Mouse (Mus musculus): ENCODE measurements around the gene Ppp1r9b. TPM values are rescaled to one million over a fixed set of nuclear protein-coding genes. Genes with fewer than 3 reads are reported as not detected.
A peak's percentile ranks its signal among the peaks of the same experiment; 100 is the strongest.

Gene Ppp1r9b
- polyA plus RNA-seq, 1 experiment from 2014 or later = 16.2 TPM

GRCm38 (mm10) chr11:95011416-95011815, 20.6 kb downstream of the Ppp1r9b start:
- Histone ChIP-seq H3K4me3 (ENCODE audit: low read depth, low read length) (peak overlapping the region; percentile 76), H3K4me2 (replicated peaks; ENCODE audit: low read depth, low read length) (peak overlapping the region; percentile 74), H3K27ac (ENCODE audit: low read depth, low read length) (no peak overlapping the region), H3K4me1 (replicated peaks; ENCODE audit: control insufficient read depth, insufficient read depth, low read length) (0 out of 2 replicates have a peak, but pooled peaks cover 10% of the 10 kb centered on the region), H3K9me3 (ENCODE audit: control insufficient read depth, low read length) (no peaks in the 10 kb centered on the region), H3K9ac (ENCODE audit: low read depth, low read length) (peak overlapping the region; percentile 58; the same call in 1 of the 2 replicates), H3K36me3 (ENCODE audit: control insufficient read depth, insufficient read depth, low read length) (peaks cover 3% of the 10 kb centered on the region; the same call in 1 of the 2 replicates), H3K27me3 (ENCODE audit: control insufficient read depth, insufficient read depth, low read length) (no peaks in the 10 kb centered on the region)
- ATAC-seq (ENCODE audit: low FRiP score) = no peak
- 48% methylated on average over 1 of the region's 1 CpGs for WGBS
- DNase-seq (ENCODE audit: low spot score) = no peak

GRCm38 (mm10) chr11:95012075-95012474, 21.2 kb downstream of the Ppp1r9b start:
- no peaks in the 10 kb centered on the region for H3K9me3 ChIP-seq (ENCODE audit: control insufficient read depth, low read length)
- H3K4me3 ChIP-seq (ENCODE audit: low read depth, low read length) = peak overlapping the region; percentile 76
- peak overlapping the region; percentile 74 for H3K4me2 ChIP-seq (replicated peaks; ENCODE audit: low read depth, low read length)
- ATAC-seq (ENCODE audit: low FRiP score) = no peak
- peaks cover 4% of the 10 kb centered on the region; the same call in 1 of the 2 replicates for H3K36me3 ChIP-seq (ENCODE audit: control insufficient read depth, insufficient read depth, low read length)
- no peaks in the 10 kb centered on the region for H3K27me3 ChIP-seq (ENCODE audit: control insufficient read depth, insufficient read depth, low read length)
- H3K4me1 ChIP-seq (replicated peaks; ENCODE audit: control insufficient read depth, insufficient read depth, low read length) = 0 out of 2 replicates have a peak, but pooled peaks cover 6% of the 10 kb centered on the region
- 0 out of 2 replicates have a peak overlapping the region, but pooled peaks have one; percentile 58 for H3K9ac ChIP-seq (ENCODE audit: low read depth, low read length)
- WGBS = 67% methylated on average over 3 of the region's 3 CpGs
- no peak for DNase-seq (ENCODE audit: low spot score)
- no peak overlapping the region for H3K27ac ChIP-seq (ENCODE audit: low read depth, low read length)

- Histone ChIP-seq H3K9ac (ENCODE audit: low read depth, low read length) (no peak overlapping the region), H3K27me3 (ENCODE audit: control insufficient read depth, insufficient read depth, low read length) (no peaks in the 10 kb centered on the region), H3K4me2 (replicated peaks; ENCODE audit: low read depth, low read length) (peak overlapping the region; percentile 74), H3K36me3 (ENCODE audit: control insufficient read depth, insufficient read depth, low read length) (peaks cover 5% of the 10 kb centered on the region; the same call in 1 of the 2 replicates), H3K4me3 (ENCODE audit: low read depth, low read length) (no peak overlapping the region), H3K27ac (ENCODE audit: low read depth, low read length) (no peak overlapping the region), H3K9me3 (ENCODE audit: control insufficient read depth, low read length) (no peaks in the 10 kb centered on the region), H3K4me1 (replicated peaks; ENCODE audit: control insufficient read depth, insufficient read depth, low read length) (0 out of 2 replicates have a peak, but pooled peaks cover 5% of the 10 kb centered on the region)
- DNase-seq (ENCODE audit: low spot score) (no peak), ATAC-seq (ENCODE audit: low FRiP score) (no peak)
- WGBS = 49% methylated on average over 3 of the region's 3 CpGs
Observed at GRCm38 (mm10) chr11:95012487-95012886, 21.7 kb downstream of the Ppp1r9b start.

- ATAC-seq (ENCODE audit: low FRiP score) = no peak
- H3K4me2 ChIP-seq (replicated peaks; ENCODE audit: low read depth, low read length) = no peak overlapping the region
- H3K27ac ChIP-seq (ENCODE audit: low read depth, low read length) = no peak overlapping the region
- DNase-seq (ENCODE audit: low spot score) = no peak
- no peaks in the 10 kb centered on the region for H3K27me3 ChIP-seq (ENCODE audit: control insufficient read depth, insufficient read depth, low read length)
- 0 out of 2 replicates have a peak, but pooled peaks cover 7% of the 10 kb centered on the region for H3K4me1 ChIP-seq (replicated peaks; ENCODE audit: control insufficient read depth, insufficient read depth, low read length)
- H3K36me3 ChIP-seq (ENCODE audit: control insufficient read depth, insufficient read depth, low read length) = peaks cover 11% of the 10 kb centered on the region; the same call in 1 of the 2 replicates
- H3K9me3 ChIP-seq (ENCODE audit: control insufficient read depth, low read length) = no peaks in the 10 kb centered on the region
- 78% methylated on average over 3 of the region's 3 CpGs for WGBS
- no peak overlapping the region for H3K4me3 ChIP-seq (ENCODE audit: low read depth, low read length)
- no peak overlapping the region for H3K9ac ChIP-seq (ENCODE audit: low read depth, low read length)
Observed at GRCm38 (mm10) chr11:95015484-95015883, 24.6 kb downstream of the Ppp1r9b start.

GRCm38 (mm10) chr11:95022237-95022992, 31.6 kb downstream of the Ppp1r9b start:
- 0 out of 2 replicates have a peak, but pooled peaks cover 2% of the 10 kb centered on the region for H3K4me1 ChIP-seq (replicated peaks; ENCODE audit: control insufficient read depth, insufficient read depth, low read length)
- H3K4me2 ChIP-seq (replicated peaks; ENCODE audit: low read depth, low read length) = no peak overlapping the region
- ATAC-seq (ENCODE audit: low FRiP score) (no peak), DNase-seq (ENCODE audit: low spot score) (no peak)
- H3K4me3 ChIP-seq (ENCODE audit: low read depth, low read length) = no peak overlapping the region
- 82% methylated on average over 10 of the region's 10 CpGs for WGBS
- H3K27me3 ChIP-seq (ENCODE audit: control insufficient read depth, insufficient read depth, low read length) = no peaks in the 10 kb centered on the region
- H3K9me3 ChIP-seq (ENCODE audit: control insufficient read depth, low read length) = no peaks in the 10 kb centered on the region
- H3K27ac ChIP-seq (ENCODE audit: low read depth, low read length) = no peak overlapping the region
- H3K9ac ChIP-seq (ENCODE audit: low read depth, low read length) = no peak overlapping the region
- peaks cover 11% of the 10 kb centered on the region for H3K36me3 ChIP-seq (ENCODE audit: control insufficient read depth, insufficient read depth, low read length)

GRCm38 (mm10) chr11:95023481-95023880, 32.6 kb downstream of the Ppp1r9b start:
- 93% methylated on average over 9 of the region's 9 CpGs for WGBS
- peaks cover 11% of the 10 kb centered on the region for H3K36me3 ChIP-seq (ENCODE audit: control insufficient read depth, insufficient read depth, low read length)

GRCm38 (mm10) chr11:95024439-95025184, 33.8 kb downstream of the Ppp1r9b start:
- DNase-seq (ENCODE audit: low spot score) = no peak
- no peaks in the 10 kb centered on the region for H3K27me3 ChIP-seq (ENCODE audit: control insufficient read depth, insufficient read depth, low read length)
- H3K27ac ChIP-seq (ENCODE audit: low read depth, low read length) = no peak overlapping the region
- no peak for ATAC-seq (ENCODE audit: low FRiP score)
- no peaks in the 10 kb centered on the region for H3K9me3 ChIP-seq (ENCODE audit: control insufficient read depth, low read length)
- H3K4me3 ChIP-seq (ENCODE audit: low read depth, low read length) = no peak overlapping the region
- H3K4me1 ChIP-seq (replicated peaks; ENCODE audit: control insufficient read depth, insufficient read depth, low read length) = 0 out of 2 replicates have a peak, but pooled peaks cover 2% of the 10 kb centered on the region
- H3K36me3 ChIP-seq (ENCODE audit: control insufficient read depth, insufficient read depth, low read length) = peaks cover 11% of the 10 kb centered on the region
- 68% methylated on average over 29 of the region's 29 CpGs for WGBS
- no peak overlapping the region for H3K9ac ChIP-seq (ENCODE audit: low read depth, low read length)
- H3K4me2 ChIP-seq (replicated peaks; ENCODE audit: low read depth, low read length) = no peak overlapping the region

More at GRCm38 (mm10) chr11:95023481-95023880, 32.6 kb downstream of the Ppp1r9b start:
- Histone ChIP-seq H3K27me3 (ENCODE audit: control insufficient read depth, insufficient read depth, low read length) (no peaks in the 10 kb centered on the region), H3K27ac (ENCODE audit: low read depth, low read length) (no peak overlapping the region), H3K4me2 (replicated peaks; ENCODE audit: low read depth, low read length) (no peak overlapping the region), H3K4me3 (ENCODE audit: low read depth, low read length) (no peak overlapping the region), H3K9me3 (ENCODE audit: control insufficient read depth, low read length) (no peaks in the 10 kb centered on the region), H3K4me1 (replicated peaks; ENCODE audit: control insufficient read depth, insufficient read depth, low read length) (0 out of 2 replicates have a peak, but pooled peaks cover 2% of the 10 kb centered on the region), H3K9ac (ENCODE audit: low read depth, low read length) (no peak overlapping the region)
- ATAC-seq (ENCODE audit: low FRiP score) = no peak
- DNase-seq (ENCODE audit: low spot score) = no peak

- H3K9me3 ChIP-seq (ENCODE audit: control insufficient read depth, low read length) = no peaks in the 10 kb centered on the region
- H3K4me1 ChIP-seq (replicated peaks; ENCODE audit: control insufficient read depth, insufficient read depth, low read length) = no peaks in the 10 kb centered on the region
- H3K27me3 ChIP-seq (ENCODE audit: control insufficient read depth, insufficient read depth, low read length) = no peaks in the 10 kb centered on the region
- no peak overlapping the region for H3K27ac ChIP-seq (ENCODE audit: low read depth, low read length)
- no peak overlapping the region for H3K4me3 ChIP-seq (ENCODE audit: low read depth, low read length)
- no peak overlapping the region for H3K9ac ChIP-seq (ENCODE audit: low read depth, low read length)
- H3K4me2 ChIP-seq (replicated peaks; ENCODE audit: low read depth, low read length) = no peak overlapping the region
- WGBS = 91% methylated on average over 11 of the region's 11 CpGs
- ATAC-seq (ENCODE audit: low FRiP score) = no peak
- peaks cover 5% of the 10 kb centered on the region; the same call in 1 of the 2 replicates for H3K36me3 ChIP-seq (ENCODE audit: control insufficient read depth, insufficient read depth, low read length)
- no peak for DNase-seq (ENCODE audit: low spot score)
Observed at GRCm38 (mm10) chr11:95025227-95026012, 34.6 kb downstream of the Ppp1r9b start.

Data from hindbrain, embryonic 11.5 days (tissue).